Mouse (Mus musculus) kidney, adult 18-20 months (tissue): ENCODE measurements around the gene Gucy2c.
A peak's percentile ranks its signal among the peaks of the same experiment; 100 is the strongest.
"Not testable (repeated sequence)": the region's sequence is repeated elsewhere in the genome, so short reads cannot be mapped to it uniquely, and the experiment has no call there.

Source experiments
- DNase-seq: peaks from one replicate; pipeline ENCODE4 v3.0.0; 2021

Gucy2c gene

GRCm38 (mm10) chr6:136803093-136803738 lies 21.7 kb upstream of the Gucy2c start:
- no peak for DNase-seq

GRCm38 (mm10) chr6:136801274-136801673 lies 19.7 kb upstream of the Gucy2c start:
- no peak for DNase-seq

GRCm38 (mm10) chr6:136800710-136801109 lies 19.1 kb upstream of the Gucy2c start:
- DNase-seq: no peak

- not testable (repeated sequence) for DNase-seq
Measured at GRCm38 (mm10) chr6:136797874-136798693, 16.5 kb upstream of the Gucy2c start.

- no peak for DNase-seq
Measured at GRCm38 (mm10) chr6:136795850-136796249, 14.3 kb upstream of the Gucy2c start.

- DNase-seq: no peak
Measured at GRCm38 (mm10) chr6:136795110-136795509, 13.5 kb upstream of the Gucy2c start.

- DNase-seq: no peak
Measured at GRCm38 (mm10) chr6:136793831-136794525, 12.4 kb upstream of the Gucy2c start.

- DNase-seq: no peak
Measured at GRCm38 (mm10) chr6:136792884-136793758, 11.6 kb upstream of the Gucy2c start.

- DNase-seq: peak; percentile 38
Measured at GRCm38 (mm10) chr6:136789391-136789971, 7.9 kb upstream of the Gucy2c start.

- DNase-seq: no peak
Measured at GRCm38 (mm10) chr6:136782761-136783160, 1.2 kb upstream of the Gucy2c start.

GRCm38 (mm10) chr6:136782146-136782545 lies 581 bp upstream of the Gucy2c start:
- DNase-seq: no peak

GRCm38 (mm10) chr6:136776392-136776791 lies 5.2 kb downstream of the Gucy2c start:
- no peak for DNase-seq

GRCm38 (mm10) chr6:136769859-136770258 lies 11.7 kb downstream of the Gucy2c start:
- DNase-seq: no peak

- no peak for DNase-seq
Measured at GRCm38 (mm10) chr6:136769143-136769542, 12.4 kb downstream of the Gucy2c start.

GRCm38 (mm10) chr6:136763912-136764311 lies 17.7 kb downstream of the Gucy2c start:
- no peak for DNase-seq

- no peak for DNase-seq
Measured at GRCm38 (mm10) chr6:136750567-136750966, 31.0 kb downstream of the Gucy2c start.

- DNase-seq: no peak
Measured at GRCm38 (mm10) chr6:136745586-136745985, 36.0 kb downstream of the Gucy2c start.

GRCm38 (mm10) chr6:136743729-136744128 lies 37.8 kb downstream of the Gucy2c start:
- no peak for DNase-seq

GRCm38 (mm10) chr6:136742352-136743118 lies 39.0 kb downstream of the Gucy2c start:
- DNase-seq: peak; percentile 86

GRCm38 (mm10) chr6:136741281-136741680 lies 40.3 kb downstream of the Gucy2c start:
- no peak for DNase-seq

GRCm38 (mm10) chr6:136735766-136736165 lies 45.8 kb downstream of the Gucy2c start:
- no peak for DNase-seq
